Mouse (Mus musculus) urinary bladder, adult 18-20 months (tissue): ENCODE data around the gene Dock1.

Source experiments
- DNase-seq, 2 experiments: peaks; one replicate each; pipeline ENCODE4 v3.0.0; 2022; ENCODE audit warnings: low spot score in 2 of 2, mixed read lengths in 2 of 2

Dock1 gene

GRCm38 (mm10) chr7:135157571-135157970 is 487.1 kb downstream of the Dock1 start:
- no peak for DNase-seq

- DNase-seq, result no peak
Observed at GRCm38 (mm10) chr7:135158381-135158780, 487.9 kb downstream of the Dock1 start.

DNA sequence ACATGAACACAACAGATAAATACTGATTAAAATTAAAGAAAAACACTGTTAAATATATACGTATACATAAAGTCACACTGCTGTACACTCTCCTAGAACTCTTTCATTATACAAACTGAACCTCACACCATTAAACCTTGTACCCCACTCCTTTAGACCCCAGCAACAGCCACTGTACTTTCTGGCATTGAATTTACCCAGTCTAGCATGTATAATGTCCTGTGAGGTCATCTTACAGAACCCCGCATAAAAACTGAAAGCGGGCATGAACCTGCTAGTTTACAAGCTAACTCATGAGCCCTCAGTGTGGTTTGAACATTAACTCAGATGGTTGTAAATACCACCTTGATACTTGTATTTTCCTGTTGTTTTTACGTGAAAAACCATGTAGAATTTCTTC is 489.2 kb downstream of the Dock1 start:
- DNase-seq, result no peak

- DNase-seq, result no peak
Observed at GRCm38 (mm10) chr7:135165155-135165554, 494.7 kb downstream of the Dock1 start.

DNA sequence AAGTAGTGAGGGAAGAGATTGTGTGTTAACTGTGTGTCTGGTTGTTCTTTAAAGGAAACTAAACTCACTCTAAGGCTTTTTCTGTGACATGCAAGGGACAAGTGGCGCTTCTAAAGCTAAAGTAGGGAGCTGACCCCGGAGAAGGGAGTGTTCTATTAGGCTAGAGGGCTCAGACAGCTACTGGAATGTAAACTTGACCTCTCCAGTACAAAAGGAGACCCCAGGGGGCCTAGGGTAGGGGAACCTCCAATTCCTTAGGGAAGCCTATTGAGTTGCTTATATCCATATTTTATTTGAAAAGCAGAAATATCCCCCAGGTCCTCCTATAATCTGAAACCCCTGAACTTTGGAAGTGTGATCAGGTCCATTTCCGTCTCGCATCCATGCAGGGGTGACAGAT is 499.5 kb downstream of the Dock1 start:
- no peak for DNase-seq

- no peak for DNase-seq
Observed at GRCm38 (mm10) chr7:135172219-135172618, 501.8 kb downstream of the Dock1 start.

GRCm38 (mm10) chr7:135194190-135194589 is 523.7 kb downstream of the Dock1 start:
- DNase-seq, result no peak

DNA sequence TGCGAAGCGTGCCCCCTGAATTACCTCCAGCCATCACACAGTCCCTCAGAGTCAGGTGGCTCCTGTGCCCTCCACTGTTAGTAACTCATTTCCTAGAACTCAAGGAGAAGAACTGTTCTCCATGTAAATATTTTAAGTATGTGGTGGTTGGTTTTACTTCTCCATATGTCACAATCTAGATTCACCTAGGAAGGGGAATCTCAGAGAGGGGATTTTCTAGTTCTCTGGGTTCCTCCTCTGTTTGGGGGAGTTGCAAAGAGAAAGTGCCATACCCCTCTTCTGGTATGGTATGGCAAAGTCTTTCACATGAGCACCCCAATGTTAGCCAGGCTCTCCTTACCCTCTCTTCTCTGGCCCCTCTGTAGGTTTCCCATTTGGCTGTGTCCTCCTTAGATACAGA is 525.2 kb downstream of the Dock1 start:
- no peak for DNase-seq

GRCm38 (mm10) chr7:135196828-135197227 is 526.4 kb downstream of the Dock1 start:
- no peak for DNase-seq

GRCm38 (mm10) chr7:135203920-135204319 is 533.5 kb downstream of the Dock1 start:
- DNase-seq, result no peak

GRCm38 (mm10) chr7:135205111-135205510 is 534.7 kb downstream of the Dock1 start:
- DNase-seq, result no peak

GRCm38 (mm10) chr7:135208947-135209567 is 538.6 kb downstream of the Dock1 start:
- DNase-seq, result no peak

GRCm38 (mm10) chr7:135210296-135210695 is 539.8 kb downstream of the Dock1 start:
- no peak for DNase-seq

DNA sequence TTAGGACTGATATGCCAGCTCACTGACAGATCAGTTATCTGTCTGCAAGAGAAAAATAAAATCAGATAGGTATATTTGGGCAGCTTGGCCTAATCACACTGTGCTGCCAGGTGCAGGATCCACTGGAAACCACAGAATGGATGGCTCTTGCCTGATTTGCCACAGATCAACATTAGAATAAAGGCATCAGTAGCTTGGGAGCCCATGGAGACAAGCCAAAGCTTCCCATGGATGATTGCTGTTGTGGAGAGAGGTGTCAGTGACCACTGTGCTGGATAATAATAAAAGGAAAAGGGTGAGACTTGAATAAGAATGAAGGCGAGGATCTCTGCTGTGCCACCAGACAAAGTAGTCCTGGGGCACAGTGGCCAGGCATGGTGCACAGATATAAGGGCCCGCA is 540.4 kb downstream of the Dock1 start:
- no peak for DNase-seq

GRCm38 (mm10) chr7:135212505-135212904 is 542.1 kb downstream of the Dock1 start:
- DNase-seq, result peak in 1 of 2 experiments; percentile 6

GRCm38 (mm10) chr7:135221475-135221874 is 551.0 kb downstream of the Dock1 start:
- DNase-seq, result no peak
